Mouse (Mus musculus) adipocyte (in vitro differentiated cells): ENCODE results near the gene Cidec.

Source experiments
- DNase-seq: peaks from one replicate; pipeline ENCODE4 v3.0.0-alpha.2; 2016; ENCODE audit warnings: low spot score

Gene Cidec

GRCm38 (mm10) chr6:113406683-113407082 lies 28.9 kb downstream of the Cidec start:
- DNase-seq = no peak

GRCm38 (mm10) chr6:113405483-113405882 lies 30.1 kb downstream of the Cidec start:
- DNase-seq = no peak

GRCm38 (mm10) chr6:113404649-113405448 lies 30.7 kb downstream of the Cidec start:
- no peak for DNase-seq

GRCm38 (mm10) chr6:113402094-113402493 lies 33.5 kb downstream of the Cidec start:
- DNase-seq = no peak

- no peak for DNase-seq
These were observed 39.1 kb downstream of the Cidec start for GRCm38 (mm10) chr6:113396270-113397030.

GRCm38 (mm10) chr6:113395501-113395900 lies 40.1 kb downstream of the Cidec start:
- DNase-seq = no peak

GRCm38 (mm10) chr6:113394811-113395210 lies 40.7 kb downstream of the Cidec start:
- no peak for DNase-seq

GRCm38 (mm10) chr6:113393951-113394350 lies 41.6 kb downstream of the Cidec start:
- no peak for DNase-seq

GRCm38 (mm10) chr6:113392387-113393071 lies 43.0 kb downstream of the Cidec start:
- DNase-seq = no peak

GRCm38 (mm10) chr6:113392015-113392386 lies 43.6 kb downstream of the Cidec start:
- no peak for DNase-seq

GRCm38 (mm10) chr6:113390715-113391114 lies 44.8 kb downstream of the Cidec start:
- DNase-seq = peak; percentile 21

- DNase-seq = no peak
These were observed 46.6 kb downstream of the Cidec start, which contains the start of gene Ttll3 for GRCm38 (mm10) chr6:113388960-113389359. Ttll3 (plus strand) TSS chr6:113389260.

GRCm38 (mm10) chr6:113386025-113386424 lies 49.5 kb downstream of the Cidec start:
- DNase-seq = no peak

GRCm38 (mm10) chr6:113385160-113385714 lies 50.3 kb downstream of the Cidec start:
- no peak for DNase-seq

GRCm38 (mm10) chr6:113384351-113384927 lies 51.1 kb downstream of the Cidec start:
- no peak for DNase-seq

GRCm38 (mm10) chr6:113380480-113380879 lies 55.1 kb downstream of the Cidec start:
- no peak for DNase-seq

- DNase-seq = no peak
These were observed 56.3 kb downstream of the Cidec start for GRCm38 (mm10) chr6:113379246-113379645.

- peak; percentile 98 for DNase-seq
These were observed 57.8 kb downstream of the Cidec start, which contains the start of the genes Tada3 and Arpc4 for GRCm38 (mm10) chr6:113377496-113378385. Tada3 (minus strand) TSS chr6:113377883. Arpc4 (plus strand) TSS chr6:113378115.

- DNase-seq = no peak
These were observed 58.4 kb downstream of the Cidec start for GRCm38 (mm10) chr6:113377172-113377495.
